Mouse (Mus musculus): ENCODE results near the gene Olfr458.
A peak's percentile ranks its signal among the peaks of the same experiment; 100 is the strongest.

The Olfr458 gene

DNA sequence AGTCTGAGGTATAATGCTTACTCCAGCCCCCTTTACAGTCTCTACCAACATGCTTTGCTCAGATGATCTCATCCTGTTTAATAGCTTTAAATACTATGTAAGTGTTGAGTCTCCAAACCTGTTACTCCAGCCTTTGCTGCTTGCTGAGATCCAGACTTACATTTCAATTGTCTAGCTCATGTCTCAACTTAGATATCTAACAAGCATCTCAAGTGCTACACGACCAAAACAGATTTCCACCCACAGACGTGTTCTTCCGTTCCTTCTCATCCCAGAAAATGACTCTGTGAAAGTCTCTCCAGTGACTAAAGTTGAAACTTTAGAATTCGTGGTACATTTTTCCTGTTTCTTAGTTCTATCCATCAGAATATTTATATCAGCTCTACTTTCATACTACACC is 38.7 kb downstream of the Olfr458 start:
- no peaks in the 10 kb centered on the region for H3K36me3 ChIP-seq (ENCODE audit: control insufficient read depth, insufficient read depth, low read length, poor library complexity, severe bottlenecking)
- no peak for DNase-seq (ENCODE audit: low read depth, low spot score)
- no peaks in the 10 kb centered on the region for H3K27me3 ChIP-seq (ENCODE audit: control insufficient read depth, insufficient read depth, low read length, poor library complexity, severe bottlenecking)

DNA sequence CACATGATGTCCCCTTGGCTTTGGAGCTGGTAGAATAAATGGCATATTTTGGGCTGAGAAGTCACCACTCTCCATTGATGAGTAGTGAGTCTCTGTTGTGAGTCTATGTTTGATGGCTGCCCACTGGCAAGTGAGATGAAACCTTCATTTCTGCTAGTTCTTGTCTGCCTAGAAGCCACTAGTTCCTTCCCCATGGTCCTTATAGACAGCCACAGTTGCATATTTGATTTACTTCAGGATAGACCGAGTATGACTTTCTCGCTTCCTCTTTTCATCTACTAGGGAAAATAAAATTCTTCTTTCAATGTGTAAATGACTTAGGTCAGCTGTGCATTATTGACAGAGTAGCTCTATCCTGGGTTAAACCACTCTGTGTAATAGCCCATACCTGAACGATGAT is 40.5 kb downstream of the Olfr458 start:
- no peaks in the 10 kb centered on the region for H3K27me3 ChIP-seq (ENCODE audit: control insufficient read depth, insufficient read depth, low read length, poor library complexity, severe bottlenecking)
- H3K36me3 ChIP-seq (ENCODE audit: control insufficient read depth, insufficient read depth, low read length, poor library complexity, severe bottlenecking), result no peaks in the 10 kb centered on the region
- DNase-seq (ENCODE audit: low read depth, low spot score), result peak; percentile 30

DNA sequence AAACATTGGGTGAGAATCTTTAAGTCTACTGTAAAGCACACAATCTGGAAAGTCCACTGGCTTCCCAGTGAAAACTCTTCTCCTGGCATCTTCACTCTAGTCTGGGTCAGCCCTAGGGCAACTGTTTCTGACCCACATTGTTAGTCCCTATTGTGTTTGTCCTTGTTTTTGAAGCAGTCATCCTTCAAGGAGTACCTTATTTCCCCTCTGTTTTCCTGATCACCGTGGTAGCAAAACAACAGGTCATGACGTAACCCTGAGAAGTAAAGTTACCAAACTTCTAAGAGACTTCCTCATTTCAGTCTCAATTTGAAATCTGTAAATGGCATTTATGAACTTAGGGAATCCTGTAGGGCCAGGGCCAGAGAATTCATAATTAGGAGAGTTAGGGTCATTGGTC is 43.6 kb downstream of the Olfr458 start:
- no peaks in the 10 kb centered on the region for H3K36me3 ChIP-seq (ENCODE audit: control insufficient read depth, insufficient read depth, low read length, poor library complexity, severe bottlenecking)
- H3K27me3 ChIP-seq (ENCODE audit: control insufficient read depth, insufficient read depth, low read length, poor library complexity, severe bottlenecking), result no peaks in the 10 kb centered on the region; the same call in 1 of the 2 replicates
- peak; percentile 81 for DNase-seq (ENCODE audit: low read depth, low spot score)

DNA sequence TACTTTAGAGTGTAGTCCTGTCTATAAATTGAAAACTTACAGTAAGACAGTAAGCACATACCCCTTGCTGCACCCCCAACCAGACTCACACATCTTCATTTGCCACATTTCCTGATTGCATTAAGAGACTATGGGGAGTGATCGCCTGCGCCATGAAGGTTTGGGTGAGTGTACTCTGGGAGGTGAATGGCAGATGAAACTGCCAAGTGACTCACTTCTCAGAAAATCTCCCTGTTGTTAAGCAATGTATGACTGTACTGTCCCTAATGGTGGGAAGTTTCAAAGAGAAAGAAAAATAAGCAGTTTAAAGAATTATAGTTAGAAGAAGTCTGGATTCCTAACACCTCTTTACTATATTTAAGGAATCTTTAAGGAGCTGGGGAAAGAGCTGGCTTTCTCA is 45.6 kb downstream of the Olfr458 start:
- DNase-seq (ENCODE audit: low read depth, low spot score), result no peak
- no peaks in the 10 kb centered on the region; the same call in 1 of the 2 replicates for H3K27me3 ChIP-seq (ENCODE audit: control insufficient read depth, insufficient read depth, low read length, poor library complexity, severe bottlenecking)
- H3K36me3 ChIP-seq (ENCODE audit: control insufficient read depth, insufficient read depth, low read length, poor library complexity, severe bottlenecking), result no peaks in the 10 kb centered on the region
